Mouse (Mus musculus) cortical plate, adult 2 months (tissue): ENCODE results near the gene Med18. TPM values are rescaled to one million over a fixed set of nuclear protein-coding genes. Genes with fewer than 3 reads are reported as not detected.
"Not testable (repeated sequence)": the region's sequence is repeated elsewhere in the genome, so short reads cannot be mapped to it uniquely, and the experiment has no call there.

Experiments used
- H3K27ac ChIP-seq: fragments of 200-500 bp; 2 replicates; pipeline ENCODE4 v1.5.1; 2012; ENCODE audit warnings: low read length, control low read depth, inconsistent platforms; ENCODE audit not compliant: insufficient read depth
- H3K4me1 ChIP-seq: fragments of 200-500 bp; 2 replicates; pipeline ENCODE4 v1.6.1; 2011; ENCODE audit warnings: low read length; ENCODE audit not compliant: control insufficient read depth, insufficient read depth
- H3K4me3 ChIP-seq: fragments of 200-500 bp; 2 replicates; pipeline ENCODE4 v1.5.1; 2011; ENCODE audit warnings: mild to moderate bottlenecking, low read length, control low read depth; ENCODE audit not compliant: insufficient read depth
- CTCF ChIP-seq: fragments of 200-500 bp; IDR thresholded peaks from 2 replicates; pipeline ENCODE4 v1.5.1; 2011; ENCODE audit warnings: mild to moderate bottlenecking, control low read depth, low read length; ENCODE audit not compliant: insufficient read depth; ENCODE audit errors: extremely low read depth
- POLR2A ChIP-seq: fragments of 200-500 bp; IDR thresholded peaks from 2 replicates; pipeline ENCODE4 v1.6.1; 2011; ENCODE audit warnings: mild to moderate bottlenecking, low read length, control low read depth; ENCODE audit not compliant: insufficient read depth; ENCODE audit errors: extremely low read depth
- polyA plus RNA-seq: library from polyadenylated mRNA; depleted of rRNA; stranded (reverse); fragments of >200 nt; gene quantifications from 2 replicates; pipeline ENCODE4 v1.2.3, GENCODE M21; 2012

Med18 gene
- polyA plus RNA-seq, 1 experiment: 5.6 TPM

DNA sequence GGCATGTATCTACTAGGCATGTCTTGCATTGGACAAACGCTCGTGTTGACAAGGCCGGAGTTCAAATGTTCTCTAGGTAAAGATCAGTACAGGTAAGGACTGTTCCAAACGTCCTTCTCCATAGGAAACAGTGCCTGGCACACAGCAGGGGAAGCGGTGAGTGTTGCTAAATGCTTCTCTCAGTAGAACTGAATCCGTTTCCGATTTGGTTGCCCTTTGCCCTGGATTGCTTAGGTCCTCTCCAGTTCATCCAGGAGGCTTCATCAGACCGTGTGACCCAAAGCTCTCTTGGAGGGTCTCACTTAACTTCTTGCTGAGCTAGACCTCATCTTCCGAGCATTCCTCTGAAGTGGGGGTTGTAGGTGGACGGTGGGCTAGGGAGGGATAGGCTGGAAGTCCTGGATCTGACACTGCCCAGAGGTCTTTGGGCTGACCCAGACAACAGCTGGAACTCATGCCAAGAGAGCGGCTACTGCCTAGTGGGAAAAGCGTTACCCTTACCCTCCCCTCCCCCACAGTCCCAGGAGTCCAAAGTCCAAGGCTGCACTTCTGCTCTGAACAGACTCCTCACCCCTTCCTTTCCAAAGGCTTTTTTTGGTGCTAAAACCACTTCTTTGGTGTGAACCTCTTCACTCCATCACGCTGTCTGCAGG, 19.4 kb upstream of the Med18 start:
- Histone ChIP-seq H3K27ac (no peak overlapping the region), H3K4me1 (no peaks in the 10 kb centered on the region), H3K4me3 (no peak overlapping the region)
- no peak for TF ChIP-seq CTCF
- no peak for TF ChIP-seq POLR2A

GRCm38 (mm10) chr4:132482104-132482503, 18.4 kb upstream of the Med18 start:
- not testable (repeated sequence) for H3K4me1 ChIP-seq, H3K27ac ChIP-seq, H3K4me3 ChIP-seq

DNA sequence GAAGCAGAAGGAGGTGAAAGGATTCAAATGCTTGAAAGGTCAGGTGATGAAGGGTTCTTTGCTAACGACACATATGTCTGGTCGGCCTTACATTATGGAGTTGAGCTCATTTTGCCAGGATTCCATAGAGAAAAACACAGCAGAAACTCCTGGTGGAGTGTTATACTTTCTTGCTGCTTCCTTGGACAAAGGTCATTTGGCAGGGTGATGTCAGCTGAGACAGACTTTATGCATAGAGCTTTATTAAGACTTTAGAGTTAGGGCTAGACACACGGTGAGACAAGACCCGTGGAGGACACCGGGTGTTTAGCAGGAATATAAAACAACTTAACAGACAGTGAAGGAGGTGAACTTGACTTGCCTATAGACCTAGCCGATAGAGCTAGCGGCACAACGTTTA, 14.1 kb upstream of the Med18 start:
- Histone ChIP-seq H3K4me3 (no peak overlapping the region), H3K4me1 (no peaks in the 10 kb centered on the region), H3K27ac (no peak overlapping the region)
- TF ChIP-seq CTCF (no peak), POLR2A (no peak)

- no peak overlapping the region for H3K27ac ChIP-seq
- TF ChIP-seq CTCF: no peak
- TF ChIP-seq POLR2A: no peak
- H3K4me1 ChIP-seq: no peaks in the 10 kb centered on the region
- no peak overlapping the region for H3K4me3 ChIP-seq
These were observed 12.5 kb upstream of the Med18 start for GRCm38 (mm10) chr4:132475895-132476878.

GRCm38 (mm10) chr4:132474631-132475030, 10.9 kb upstream of the Med18 start:
- TF ChIP-seq POLR2A (no peak), CTCF (no peak)
- no peak overlapping the region for H3K4me3 ChIP-seq
- no peaks in the 10 kb centered on the region for H3K4me1 ChIP-seq
- no peak overlapping the region for H3K27ac ChIP-seq

GRCm38 (mm10) chr4:132473411-132473810, 9.7 kb upstream of the Med18 start:
- Histone ChIP-seq H3K27ac (no peak overlapping the region), H3K4me1 (no peaks in the 10 kb centered on the region), H3K4me3 (no peak overlapping the region)
- TF ChIP-seq POLR2A: no peak
- TF ChIP-seq CTCF: no peak

GRCm38 (mm10) chr4:132469873-132470272, 6.2 kb upstream of the Med18 start:
- H3K4me3 ChIP-seq: no peak overlapping the region
- TF ChIP-seq CTCF (no peak), POLR2A (no peak)
- H3K4me1 ChIP-seq: no peaks in the 10 kb centered on the region
- no peak overlapping the region for H3K27ac ChIP-seq

GRCm38 (mm10) chr4:132464255-132464613, 513 bp upstream of the Med18 start:
- Histone ChIP-seq H3K27ac (no peak overlapping the region), H3K4me1 (peaks cover 7% of the 10 kb centered on the region), H3K4me3 (peak overlapping the region; percentile 85)
- no peak for TF ChIP-seq POLR2A
- no peak for TF ChIP-seq CTCF

- Histone ChIP-seq H3K4me3 (peak overlapping the region; percentile 85), H3K4me1 (peaks cover 7% of the 10 kb centered on the region), H3K27ac (no peak overlapping the region)
- no peak for TF ChIP-seq CTCF
- TF ChIP-seq POLR2A: no peak
These were observed 885 bp downstream of the Med18 start for GRCm38 (mm10) chr4:132462836-132463235.

- H3K4me1 ChIP-seq: peaks cover 7% of the 10 kb centered on the region
- no peak overlapping the region for H3K27ac ChIP-seq
- H3K4me3 ChIP-seq: no peak overlapping the region
- TF ChIP-seq POLR2A (no peak), CTCF (no peak)
These were observed 3.5 kb downstream of the Med18 start for GRCm38 (mm10) chr4:132460225-132460624.
